Mouse (Mus musculus): ENCODE results near the gene Stom. TPM values are rescaled to one million over a fixed set of nuclear protein-coding genes. Genes with fewer than 3 reads are reported as not detected.

Stom gene
- total and polyA plus RNA-seq, 3 experiments = 75.6 to 87.5 (median 82.4) TPM

DNA sequence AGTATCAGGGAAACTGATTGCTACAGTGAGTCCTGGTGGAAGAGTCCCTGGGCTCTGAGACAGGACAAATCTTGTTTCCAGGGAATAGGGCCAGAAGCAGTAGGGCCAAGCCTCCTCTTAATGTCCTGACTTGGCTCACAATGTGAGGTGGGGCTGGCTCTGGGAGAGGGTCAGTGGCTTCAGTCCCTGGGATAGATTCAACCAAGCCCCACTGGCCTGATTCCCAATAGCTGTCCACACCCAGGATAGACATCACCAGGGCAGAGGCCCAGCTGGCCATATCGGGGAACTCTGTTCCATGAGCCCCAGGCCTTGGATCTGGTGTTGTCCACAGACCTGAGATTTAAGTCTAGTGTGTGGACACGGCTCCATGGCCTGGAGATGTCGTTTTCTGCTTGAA is 59.1 kb downstream of the Stom start:
- peaks cover 20% of the 10 kb centered on the region for H3K4me1 ChIP-seq (ENCODE audit: control insufficient read depth, insufficient read depth, low read length)
- H3K27me3 ChIP-seq (ENCODE audit: control insufficient read depth, insufficient read depth, low read length) = no peaks in the 10 kb centered on the region
- peak; percentile 88 to 92 for DNase-seq
- H3K36me3 ChIP-seq (ENCODE audit: control insufficient read depth, insufficient read depth, low read length) = peaks cover 4% of the 10 kb centered on the region; the same call in 1 of the 2 replicates
- peak overlapping the region; percentile 86 for H3K27ac ChIP-seq
- intact Hi-C loops (cut with DNase I) = no loop called here
- 41% methylated on average over 3 of the region's 3 CpGs for WGBS
- TF ChIP-seq POLR2A (IDR thresholded peaks at IDR 0.05; ENCODE audit: insufficient read depth, low read depth, low read length) (no peak; the same call in 1 of the 2 replicates), CTCF (IDR thresholded peaks at IDR 0.05) (no peak), EP300 (IDR thresholded peaks at IDR 0.05; ENCODE audit: insufficient read depth, low read depth, low read length) (peak; percentile 87; the same call in 1 of the 2 replicates)
- H3K4me3 ChIP-seq = no peak overlapping the region
- H3K79me2 ChIP-seq (replicated peaks; ENCODE audit: control insufficient read depth, insufficient read depth, low read length) = no peaks in the 10 kb centered on the region
- H3K9ac ChIP-seq (ENCODE audit: low read depth, low read length) = no peak overlapping the region

DNA sequence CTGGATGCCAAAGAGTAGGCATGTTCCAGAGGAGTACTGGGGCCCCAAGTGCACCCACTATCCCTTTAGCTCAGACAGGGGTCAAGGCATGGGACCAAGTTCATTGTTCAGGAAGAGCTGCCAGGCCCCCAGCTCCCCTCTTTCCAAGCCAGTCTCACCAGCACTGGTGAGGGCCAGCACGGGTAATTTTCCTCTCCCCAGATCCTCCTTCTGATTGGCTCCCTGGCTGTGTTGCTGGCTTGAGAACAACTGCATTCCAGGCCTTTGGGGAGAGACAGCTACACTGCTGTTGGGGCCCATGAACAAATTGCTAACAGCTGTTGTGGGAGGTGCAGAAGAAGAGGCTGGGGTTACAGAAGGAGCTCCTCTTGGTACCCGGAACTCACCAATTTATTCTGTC is 63.2 kb downstream of the Stom start:
- peaks cover 4% of the 10 kb centered on the region; the same call in 1 of the 2 replicates for H3K36me3 ChIP-seq (ENCODE audit: control insufficient read depth, insufficient read depth, low read length)
- no peaks in the 10 kb centered on the region for H3K27me3 ChIP-seq (ENCODE audit: control insufficient read depth, insufficient read depth, low read length)
- H3K4me3 ChIP-seq = no peak overlapping the region
- H3K79me2 ChIP-seq (replicated peaks; ENCODE audit: control insufficient read depth, insufficient read depth, low read length) = no peaks in the 10 kb centered on the region
- peaks cover 36% of the 10 kb centered on the region for H3K4me1 ChIP-seq (ENCODE audit: control insufficient read depth, insufficient read depth, low read length)
- peak overlapping the region; percentile 64 for H3K27ac ChIP-seq
- no peak overlapping the region for H3K9ac ChIP-seq (ENCODE audit: low read depth, low read length)
- intact Hi-C loops (cut with DNase I) = no loop called here
- DNase-seq = peak; percentile 71 to 83
- WGBS = 30% methylated on average over 2 of the region's 2 CpGs
- peak; percentile 31; the same call in 1 of the 2 replicates for TF ChIP-seq POLR2A (IDR thresholded peaks at IDR 0.05; ENCODE audit: insufficient read depth, low read depth, low read length)
- TF ChIP-seq EP300 (IDR thresholded peaks at IDR 0.05; ENCODE audit: insufficient read depth, low read depth, low read length) = peak; percentile 38; the same call in 1 of the 2 replicates
- TF ChIP-seq CTCF (IDR thresholded peaks at IDR 0.05) = no peak

GRCm38 (mm10) chr2:35272881-35273280 is 63.9 kb downstream of the Stom start:
- Histone ChIP-seq H3K27me3 (ENCODE audit: control insufficient read depth, insufficient read depth, low read length) (no peaks in the 10 kb centered on the region), H3K4me3 (no peak overlapping the region), H3K4me1 (ENCODE audit: control insufficient read depth, insufficient read depth, low read length) (peaks cover 33% of the 10 kb centered on the region), H3K36me3 (ENCODE audit: control insufficient read depth, insufficient read depth, low read length) (peaks cover 4% of the 10 kb centered on the region; the same call in 1 of the 2 replicates), H3K79me2 (replicated peaks; ENCODE audit: control insufficient read depth, insufficient read depth, low read length) (no peaks in the 10 kb centered on the region), H3K9ac (ENCODE audit: low read depth, low read length) (no peak overlapping the region), H3K27ac (peak overlapping the region; percentile 64)
- TF ChIP-seq CTCF (IDR thresholded peaks at IDR 0.05) (no peak), EP300 (IDR thresholded peaks at IDR 0.05; ENCODE audit: insufficient read depth, low read depth, low read length) (no peak), POLR2A (IDR thresholded peaks at IDR 0.05; ENCODE audit: insufficient read depth, low read depth, low read length) (no peak)
- 79% methylated on average over 6 of the region's 6 CpGs for WGBS
- no peak for DNase-seq
- intact Hi-C loops (cut with DNase I) = no loop called here

DNA sequence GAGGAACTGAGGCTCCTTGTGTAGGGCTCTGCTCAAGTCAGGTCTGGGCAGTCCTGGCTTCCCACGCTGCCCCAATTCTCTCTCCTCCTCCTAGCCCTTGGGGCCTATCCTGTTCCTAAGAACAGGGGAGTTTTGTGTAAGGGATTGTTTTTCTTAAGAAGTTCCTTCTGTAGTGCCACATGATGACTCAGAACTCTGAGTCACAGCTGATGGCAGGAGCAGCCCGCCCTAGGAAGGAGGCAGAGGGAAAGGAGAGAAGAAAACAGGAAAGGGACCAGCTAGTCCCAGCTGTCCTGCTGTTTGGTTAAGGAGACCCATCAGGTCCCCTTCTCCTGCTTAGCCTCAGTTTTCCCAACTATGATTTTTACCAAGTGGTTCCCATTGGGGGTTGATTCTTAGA is 65.0 kb downstream of the Stom start:
- WGBS = 38% methylated on average over 2 of the region's 2 CpGs
- Histone ChIP-seq H3K79me2 (replicated peaks; ENCODE audit: control insufficient read depth, insufficient read depth, low read length) (no peaks in the 10 kb centered on the region), H3K36me3 (ENCODE audit: control insufficient read depth, insufficient read depth, low read length) (no peaks in the 10 kb centered on the region), H3K4me3 (no peak overlapping the region), H3K27ac (peak overlapping the region; percentile 64), H3K9ac (ENCODE audit: low read depth, low read length) (no peak overlapping the region), H3K4me1 (ENCODE audit: control insufficient read depth, insufficient read depth, low read length) (peaks cover 27% of the 10 kb centered on the region), H3K27me3 (ENCODE audit: control insufficient read depth, insufficient read depth, low read length) (no peaks in the 10 kb centered on the region)
- intact Hi-C loops (cut with DNase I) = no loop called here
- TF ChIP-seq POLR2A (IDR thresholded peaks at IDR 0.05; ENCODE audit: insufficient read depth, low read depth, low read length) = peak; percentile 42; the same call in 1 of the 2 replicates
- TF ChIP-seq CTCF (IDR thresholded peaks at IDR 0.05) = no peak
- TF ChIP-seq EP300 (IDR thresholded peaks at IDR 0.05; ENCODE audit: insufficient read depth, low read depth, low read length) = no peak
- DNase-seq = peak; percentile 53 to 74

- peak; percentile 72 to 74 for DNase-seq
- H3K27me3 ChIP-seq (ENCODE audit: control insufficient read depth, insufficient read depth, low read length) = no peaks in the 10 kb centered on the region
- WGBS = 9% methylated on average over 10 of the region's 10 CpGs
- H3K4me1 ChIP-seq (ENCODE audit: control insufficient read depth, insufficient read depth, low read length) = peaks cover 28% of the 10 kb centered on the region
- intact Hi-C loops (cut with DNase I) = loop anchor here (1.0 kb wide), 1 partner anchor 56 kb away; no protein-coding TSS in a partner anchor
- H3K27ac ChIP-seq = peak overlapping the region; percentile 67
- no peak overlapping the region for H3K9ac ChIP-seq (ENCODE audit: low read depth, low read length)
- no peaks in the 10 kb centered on the region for H3K79me2 ChIP-seq (replicated peaks; ENCODE audit: control insufficient read depth, insufficient read depth, low read length)
- TF ChIP-seq EP300 (IDR thresholded peaks at IDR 0.05; ENCODE audit: insufficient read depth, low read depth, low read length) (peak; percentile 60), CTCF (IDR thresholded peaks at IDR 0.05) (peak; percentile 90), POLR2A (IDR thresholded peaks at IDR 0.05; ENCODE audit: insufficient read depth, low read depth, low read length) (no peak; the same call in 1 of the 2 replicates)
- no peaks in the 10 kb centered on the region for H3K36me3 ChIP-seq (ENCODE audit: control insufficient read depth, insufficient read depth, low read length)
- H3K4me3 ChIP-seq = no peak overlapping the region
These were observed 66.2 kb downstream of the Stom start for GRCm38 (mm10) chr2:35270531-35270984.

GRCm38 (mm10) chr2:35269716-35270260 is 67.0 kb downstream of the Stom start:
- Histone ChIP-seq H3K27me3 (ENCODE audit: control insufficient read depth, insufficient read depth, low read length) (no peaks in the 10 kb centered on the region), H3K4me1 (ENCODE audit: control insufficient read depth, insufficient read depth, low read length) (peaks cover 28% of the 10 kb centered on the region), H3K36me3 (ENCODE audit: control insufficient read depth, insufficient read depth, low read length) (no peaks in the 10 kb centered on the region), H3K79me2 (replicated peaks; ENCODE audit: control insufficient read depth, insufficient read depth, low read length) (no peaks in the 10 kb centered on the region), H3K4me3 (no peak overlapping the region), H3K27ac (peak overlapping the region; percentile 67; the same call in 1 of the 2 replicates), H3K9ac (ENCODE audit: low read depth, low read length) (no peak overlapping the region)
- 61% methylated on average over 4 of the region's 4 CpGs for WGBS
- intact Hi-C loops (cut with DNase I) = loop anchor here (1.0 kb wide), 1 partner anchor 55 kb away; no protein-coding TSS in a partner anchor
- no peak for TF ChIP-seq POLR2A (IDR thresholded peaks at IDR 0.05; ENCODE audit: insufficient read depth, low read depth, low read length)
- DNase-seq = peak in 1 of 2 experiments; percentile 49
